In genomic region chr6:34682126-34682525, GRCm38 (mm10) we compare ENCODE assay signal across 18 mouse cellular contexts.
DNase-seq lines count a peak whose midpoint lies in the region; ATAC-seq and TF ChIP-seq lines count a peak whose summit lies in the region.
"Had no signal": no experiment of that assay in that cellular context is flagged by ENCODE, and none has a peak within 500 bp of the region (broad histone marks: within the 10 kb centered on the region; RNA-seq: fewer than 3 reads in every experiment).

No protein-coding gene starts in this region.

- peak overlapping the region; percentile 18; the same call in 1 of the 2 replicates for H3K27ac ChIP-seq in intestine, embryonic 14.5 days (ENCODE audit: low read depth)
- no peak overlapping the region for H3K27ac ChIP-seq in intestine, postnatal 0 days (ENCODE audit: low read depth, low read length)
- H3K27ac ChIP-seq in limb, embryonic 13.5 days = peak overlapping the region; percentile 28; the same call in 1 of the 2 replicates
- no peak overlapping the region for H3K27ac ChIP-seq in thymus, adult 2 months (ENCODE audit: control insufficient read depth, insufficient read depth, low read length)
- no peak overlapping the region for H3K27ac ChIP-seq in hindbrain, embryonic 16.5 days (ENCODE audit: low read depth, low read length)
- H3K27ac ChIP-seq: hindbrain, embryonic 14.5 days; liver, embryonic 12.5 days; neural tube, embryonic 13.5 days had no signal

- 44% methylated on average over 8 of the region's 8 CpGs for WGBS in intestine, embryonic 14.5 days
- 46% methylated on average over 8 of the region's 8 CpGs for WGBS in intestine, postnatal 0 days
- WGBS in limb, embryonic 13.5 days = 74% methylated on average over 8 of the region's 8 CpGs
- 20% methylated on average over 8 of the region's 8 CpGs for WGBS in thymus, adult 2 months
- 70% methylated on average over 8 of the region's 8 CpGs for WGBS in hindbrain, embryonic 16.5 days

- H3K4me1 ChIP-seq in intestine, embryonic 14.5 days (replicated peaks; ENCODE audit: control insufficient read depth, insufficient read depth, low read length) = peaks cover 28% of the 10 kb centered on the region
- no peaks in the 10 kb centered on the region for H3K4me1 ChIP-seq in intestine, postnatal 0 days (replicated peaks; ENCODE audit: control insufficient read depth, insufficient read depth, low read length)
- 0 out of 2 replicates have a peak, but pooled peaks cover 3% of the 10 kb centered on the region for H3K4me1 ChIP-seq in megakaryocyte, embryonic 14.5 days
- peaks cover 38% of the 10 kb centered on the region for H3K4me1 ChIP-seq in limb, embryonic 13.5 days
- H3K4me1 ChIP-seq in thymus, adult 2 months (replicated peaks; ENCODE audit: control insufficient read depth, insufficient read depth, low read length) = no peaks in the 10 kb centered on the region
- H3K4me1 ChIP-seq in hindbrain, embryonic 16.5 days (ENCODE audit: control insufficient read depth, insufficient read depth, low read depth, low read length) = no peaks in the 10 kb centered on the region
- H3K4me1 ChIP-seq: liver, embryonic 12.5 days had no signal

- no peaks in the 10 kb centered on the region for H3K9me3 ChIP-seq in intestine, embryonic 14.5 days (ENCODE audit: control insufficient read depth, low read length)
- no peaks in the 10 kb centered on the region for H3K9me3 ChIP-seq in intestine, postnatal 0 days (ENCODE audit: control insufficient read depth)
- H3K9me3 ChIP-seq in megakaryocyte, embryonic 14.5 days = peaks cover 4% of the 10 kb centered on the region; the same call in 1 of the 2 replicates
- H3K9me3 ChIP-seq in limb, embryonic 13.5 days = no peaks in the 10 kb centered on the region
- H3K9me3 ChIP-seq in hindbrain, embryonic 16.5 days (ENCODE audit: control insufficient read depth, low read length) = no peaks in the 10 kb centered on the region
- H3K9me3 ChIP-seq: liver, embryonic 12.5 days; neural tube, embryonic 13.5 days had no signal

- no peak overlapping the region for H3K4me2 ChIP-seq in intestine, embryonic 14.5 days (ENCODE audit: low read length)
- H3K4me2 ChIP-seq in intestine, postnatal 0 days (replicated peaks; ENCODE audit: low read depth) = no peak overlapping the region
- H3K4me2 ChIP-seq in limb, embryonic 13.5 days (replicated peaks) = no peak overlapping the region
- H3K4me2 ChIP-seq in hindbrain, embryonic 16.5 days (ENCODE audit: low read length) = no peak overlapping the region
- H3K4me2 ChIP-seq: hindbrain, embryonic 14.5 days; liver, embryonic 12.5 days; neural tube, embryonic 13.5 days had no signal

- no peak for TF ChIP-seq POLR2A in thymus, adult 2 months (IDR thresholded peaks at IDR 0.05; ENCODE audit: control insufficient read depth, extremely low read depth, insufficient read depth, low read length, poor library complexity)

- DNase-seq in intestine, embryonic 14.5 days (ENCODE audit: low spot score) = no peak
- no peak for DNase-seq in thymus, adult 2 months
- DNase-seq: cerebellum, adult 2 months; forebrain, postnatal 0 days; gastrocnemius, postnatal 25 days; retina, postnatal 1 day; spleen, adult 18-20 months had no signal

- H3K4me3 ChIP-seq in intestine, embryonic 14.5 days (ENCODE audit: low read depth, low read length) = no peak overlapping the region
- H3K4me3 ChIP-seq in intestine, postnatal 0 days (ENCODE audit: low read depth, low read length) = no peak overlapping the region
- peak overlapping the region; percentile 44 for H3K4me3 ChIP-seq in megakaryocyte, embryonic 14.5 days (replicated peaks)
- no peak overlapping the region for H3K4me3 ChIP-seq in limb, embryonic 13.5 days
- no peak overlapping the region for H3K4me3 ChIP-seq in thymus, adult 2 months (ENCODE audit: control insufficient read depth, insufficient read depth, low read length)
- no peak overlapping the region for H3K4me3 ChIP-seq in hindbrain, embryonic 16.5 days (ENCODE audit: low read length)
- H3K4me3 ChIP-seq: erythroblast, embryonic 14.5 days; liver, embryonic 12.5 days; neural tube, embryonic 13.5 days had no signal

- no peak overlapping the region for H3K9ac ChIP-seq in intestine, embryonic 14.5 days (ENCODE audit: low read length)
- no peak overlapping the region; the same call in 1 of the 2 replicates for H3K9ac ChIP-seq in intestine, postnatal 0 days (ENCODE audit: low read depth, low read length)
- no peak overlapping the region for H3K9ac ChIP-seq in limb, embryonic 13.5 days
- no peak overlapping the region for H3K9ac ChIP-seq in hindbrain, embryonic 16.5 days (ENCODE audit: low read depth, low read length)
- H3K9ac ChIP-seq: forebrain, postnatal 0 days; hindbrain, embryonic 14.5 days; liver, embryonic 12.5 days; neural tube, embryonic 13.5 days had no signal

- peaks cover 10% of the 10 kb centered on the region; the same call in 1 of the 2 replicates for H3K36me3 ChIP-seq in intestine, embryonic 14.5 days (ENCODE audit: control insufficient read depth, insufficient read depth, low read length)
- H3K36me3 ChIP-seq in intestine, postnatal 0 days (ENCODE audit: control insufficient read depth, insufficient read depth) = no peaks in the 10 kb centered on the region
- H3K36me3 ChIP-seq in megakaryocyte, embryonic 14.5 days (replicated peaks; ENCODE audit: low read length) = no peaks in the 10 kb centered on the region
- no peaks in the 10 kb centered on the region for H3K36me3 ChIP-seq in limb, embryonic 13.5 days
- H3K36me3 ChIP-seq in thymus, adult 2 months (ENCODE audit: control insufficient read depth, insufficient read depth, low read length) = no peaks in the 10 kb centered on the region
- H3K36me3 ChIP-seq in hindbrain, embryonic 16.5 days (ENCODE audit: control insufficient read depth, insufficient read depth, low read length) = no peaks in the 10 kb centered on the region
- H3K36me3 ChIP-seq: liver, embryonic 12.5 days; neural tube, embryonic 13.5 days had no signal

- no peaks in the 10 kb centered on the region for H3K27me3 ChIP-seq in intestine, embryonic 14.5 days (replicated peaks; ENCODE audit: control insufficient read depth, insufficient read depth, low read length)
- H3K27me3 ChIP-seq in intestine, postnatal 0 days (replicated peaks; ENCODE audit: control insufficient read depth, insufficient read depth, low read length) = no peaks in the 10 kb centered on the region
- H3K27me3 ChIP-seq in megakaryocyte, embryonic 14.5 days (replicated peaks) = peaks cover 15% of the 10 kb centered on the region
- no peaks in the 10 kb centered on the region for H3K27me3 ChIP-seq in limb, embryonic 13.5 days
- 0 out of 2 replicates have a peak, but pooled peaks cover 2% of the 10 kb centered on the region for H3K27me3 ChIP-seq in thymus, adult 2 months (ENCODE audit: control insufficient read depth, insufficient read depth, low read length)
- no peaks in the 10 kb centered on the region for H3K27me3 ChIP-seq in hindbrain, embryonic 16.5 days (replicated peaks; ENCODE audit: control insufficient read depth, insufficient read depth, low read length)
- H3K27me3 ChIP-seq: neural tube, embryonic 13.5 days; Patski had no signal

- ATAC-seq in intestine, embryonic 14.5 days (replicated peaks; ENCODE audit: low FRiP score, low TSS enrichment, low read depth) = no peak
- no peak for ATAC-seq in intestine, postnatal 0 days
- ATAC-seq in megakaryocyte, adult 5-6 weeks (ENCODE audit: poor library complexity, severe bottlenecking) = no peak
- ATAC-seq in granulocyte monocyte progenitor cell, adult 5-6 weeks (replicated peaks; ENCODE audit: poor library complexity, severe bottlenecking) = 0 out of 2 replicates have a peak, but pooled peaks have one; percentile 17
- ATAC-seq in limb, embryonic 13.5 days (ENCODE audit: low FRiP score, low read depth) = no peak
- no peak for ATAC-seq in hindbrain, embryonic 16.5 days
- ATAC-seq: forebrain, postnatal 0 days; liver, embryonic 12.5 days had no signal

- no peak for TF ChIP-seq CTCF in intestine, postnatal 0 days (IDR thresholded peaks at IDR 0.05; ENCODE audit: low read depth)
- no peak for TF ChIP-seq CTCF in thymus, adult 2 months (IDR thresholded peaks at IDR 0.05; ENCODE audit: borderline replicate concordance, control insufficient read depth, extremely low read depth, insufficient read depth, low read length, poor library complexity)

Comparison
In these comparisons a context has a peak if more than half of its experiments do, and no peak if none do; other contexts are left out.
1. H3K27ac ChIP-seq: peak in intestine, embryonic 14.5 days (single experiment) and limb, embryonic 13.5 days (single experiment); none in intestine, postnatal 0 days (single experiment), thymus, adult 2 months (single experiment) and hindbrain, embryonic 16.5 days (single experiment).